Mouse (Mus musculus): ENCODE measurements at regions not wholly inside any gene's neighbourhood (a gene's known extent, or its start where the extent isn't known, plus 50 kb on each side); places are given as distances from the start of the nearest gene placed in this dataset.

DNA sequence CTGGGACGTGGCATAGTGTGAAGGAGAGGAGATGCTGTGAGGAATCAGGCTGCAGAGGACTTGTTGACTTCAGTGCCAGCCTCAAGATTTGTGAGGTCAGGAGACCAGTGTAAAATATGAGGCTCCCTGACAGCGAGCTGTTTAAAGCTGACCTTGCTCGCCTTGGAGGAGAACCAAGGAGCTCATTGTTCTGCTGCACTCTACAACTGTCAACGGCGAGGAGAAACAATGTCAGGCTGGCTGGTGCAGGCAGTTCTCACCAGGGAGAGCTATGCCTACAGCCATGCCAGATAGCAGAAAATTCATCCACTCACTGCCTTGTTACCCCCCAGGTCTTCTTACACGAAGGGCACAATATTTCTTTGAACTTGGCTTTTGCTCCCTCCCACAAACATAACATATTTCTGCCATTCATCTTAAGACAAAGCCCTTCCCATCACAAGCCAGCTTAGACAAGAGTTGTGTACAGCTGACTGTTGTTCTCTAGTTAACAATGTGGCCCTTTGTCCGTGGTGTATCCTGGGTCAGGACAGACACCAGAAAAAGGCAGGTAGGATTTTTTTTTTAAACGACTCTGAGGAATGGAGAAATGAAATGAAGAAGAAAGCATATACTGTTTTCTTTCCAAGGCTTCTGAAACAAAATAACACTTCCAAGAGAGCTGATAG is 131.5 kb downstream of the Zpld1 start:
- TF ChIP-seq CTCF (IDR thresholded peaks at IDR 0.05; ENCODE audit: low read depth, low read length), result no peak
- TF ChIP-seq EP300 (IDR thresholded peaks at IDR 0.05; ENCODE audit: insufficient read depth, low read depth, low read length), result no peak
- no peak for TF ChIP-seq POLR2A (IDR thresholded peaks at IDR 0.05; ENCODE audit: insufficient read depth, low read length)

Measured in ES-Bruce4 (cell line).